ENCODE assay signal across 33 mouse cellular contexts in the genomic region with DNA sequence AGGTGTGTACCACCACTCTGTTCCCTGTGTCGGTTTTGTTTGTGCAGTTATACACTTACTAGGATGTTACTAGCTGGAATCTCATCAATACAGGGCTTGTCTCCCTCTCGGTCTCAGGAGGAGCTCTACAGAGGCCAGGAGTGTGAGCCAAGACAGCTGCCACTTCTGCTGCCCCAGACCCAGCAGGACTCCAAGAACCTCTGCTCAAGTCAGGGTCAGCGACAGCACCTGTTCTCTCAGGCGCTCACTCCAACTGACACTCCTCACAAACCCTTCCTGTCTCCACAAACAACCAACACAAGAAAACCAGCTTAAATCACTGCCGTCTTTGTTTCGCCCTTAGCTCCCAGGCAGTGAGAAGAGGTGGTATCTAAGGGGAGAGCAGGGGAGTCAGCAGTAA. TPM values are rescaled to one million over a fixed set of nuclear protein-coding genes. Genes with fewer than 3 reads are reported as not detected.
DNase-seq lines count a peak whose midpoint lies in the region; ATAC-seq lines count a peak whose summit lies in the region.
"Had no signal": no experiment of that assay in that cellular context is flagged by ENCODE, and none has a peak within 500 bp of the region (broad histone marks: within the 10 kb centered on the region; RNA-seq: fewer than 3 reads in every experiment).

No protein-coding gene starts in this region.

- H3K9me3 ChIP-seq in embryonic facial prominence, embryonic 13.5 days: no peaks in the 10 kb centered on the region
- H3K9me3 ChIP-seq in embryonic facial prominence, embryonic 10.5 days: no peaks in the 10 kb centered on the region
- no peaks in the 10 kb centered on the region for H3K9me3 ChIP-seq in kidney, embryonic 16.5 days (ENCODE audit: low read length)
- H3K9me3 ChIP-seq: embryonic facial prominence, embryonic 12.5 days; embryonic facial prominence, embryonic 15.5 days; forebrain, embryonic 10.5 days; forebrain, embryonic 12.5 days; G1E had no signal

- no peak for ATAC-seq in embryonic facial prominence, embryonic 13.5 days (ENCODE audit: insufficient number of reproducible peaks, insufficient read depth, low FRiP score, low TSS enrichment, low read depth)
- ATAC-seq in kidney, embryonic 16.5 days (ENCODE audit: low FRiP score, low TSS enrichment): no peak
- ATAC-seq: activated CD4-positive, CD25-positive, alpha-beta regulatory T cell, adult 4 months; CD4-positive, CD25-positive, alpha-beta regulatory T cell, adult 4 months; forebrain, embryonic 14.5 days; forebrain, embryonic 16.5 days; Patski had no signal

- no peaks in the 10 kb centered on the region for H3K27me3 ChIP-seq in embryonic facial prominence, embryonic 13.5 days
- H3K27me3 ChIP-seq in embryonic facial prominence, embryonic 10.5 days (replicated peaks; ENCODE audit: low read depth, poor library complexity, severe bottlenecking): no peaks in the 10 kb centered on the region
- no peaks in the 10 kb centered on the region for H3K27me3 ChIP-seq in kidney, embryonic 16.5 days (ENCODE audit: insufficient read depth, low read length)
- H3K27me3 ChIP-seq: CH12.LX; embryonic facial prominence, embryonic 12.5 days; embryonic facial prominence, embryonic 15.5 days; forebrain, embryonic 12.5 days; Patski had no signal

- no peak overlapping the region for H3K4me3 ChIP-seq in embryonic facial prominence, embryonic 13.5 days
- H3K4me3 ChIP-seq in embryonic facial prominence, embryonic 10.5 days: no peak overlapping the region
- no peak overlapping the region for H3K4me3 ChIP-seq in kidney, embryonic 16.5 days (ENCODE audit: low read length)
- H3K4me3 ChIP-seq: embryonic facial prominence, embryonic 12.5 days; embryonic facial prominence, embryonic 15.5 days; erythroblast, embryonic 14.5 days; forebrain, embryonic 10.5 days; forebrain, embryonic 12.5 days had no signal

- no peak for DNase-seq in embryonic facial prominence, embryonic 10.5 days (ENCODE audit: low spot score)
- DNase-seq in gastrocnemius, postnatal 25 days: peak; percentile 44
- DNase-seq in gastrocnemius, adult 18-20 months (ENCODE audit: low spot score): no peak
- DNase-seq in kidney, adult 9 months: peak; percentile 29
- peak; percentile 63 for DNase-seq in skeletal muscle tissue, adult 2 months (ENCODE audit: low read depth, low spot score)
- no peak for DNase-seq in urinary bladder, postnatal 36 days (ENCODE audit: low spot score in 2 of 2)
- DNase-seq: adrenal gland, adult 8-10 months; adrenal gland, postnatal 14 days; adrenal gland, postnatal 36 days; B cell, adult 2 months; cerebellum, adult 11 months; cerebellum, adult 18-20 months; cerebellum, adult 8-10 months; cerebellum, adult 9-11 months; cerebellum, postnatal 14 days; cerebellum, postnatal 36 days; embryo, embryonic 11 days had no signal

- H3K4me2 ChIP-seq in embryonic facial prominence, embryonic 13.5 days: no peak overlapping the region
- no peak overlapping the region for H3K4me2 ChIP-seq in kidney, embryonic 16.5 days (replicated peaks; ENCODE audit: low read depth, low read length)
- H3K4me2 ChIP-seq: embryonic facial prominence, embryonic 12.5 days; embryonic facial prominence, embryonic 15.5 days; forebrain, embryonic 12.5 days had no signal

- peaks cover 25% of the 10 kb centered on the region for H3K36me3 ChIP-seq in embryonic facial prominence, embryonic 13.5 days
- H3K36me3 ChIP-seq in embryonic facial prominence, embryonic 10.5 days (replicated peaks): peaks cover 49% of the 10 kb centered on the region
- 0 out of 2 replicates have a peak, but pooled peaks cover 4% of the 10 kb centered on the region for H3K36me3 ChIP-seq in kidney, embryonic 16.5 days (ENCODE audit: insufficient read depth, low read length)

- peaks cover 14% of the 10 kb centered on the region for H3K4me1 ChIP-seq in embryonic facial prominence, embryonic 13.5 days
- peaks cover 15% of the 10 kb centered on the region for H3K4me1 ChIP-seq in embryonic facial prominence, embryonic 10.5 days
- H3K4me1 ChIP-seq in kidney, embryonic 16.5 days (ENCODE audit: insufficient read depth, low read length): peaks cover 11% of the 10 kb centered on the region; the same call in 1 of the 2 replicates

- H3K9ac ChIP-seq in embryonic facial prominence, embryonic 13.5 days: 0 out of 2 replicates have a peak overlapping the region, but pooled peaks have one; percentile 27
- no peak overlapping the region for H3K9ac ChIP-seq in kidney, embryonic 16.5 days (replicated peaks; ENCODE audit: low read length)
- H3K9ac ChIP-seq: embryonic facial prominence, embryonic 12.5 days; embryonic facial prominence, embryonic 15.5 days; forebrain, embryonic 12.5 days had no signal

- no peak overlapping the region for H3K27ac ChIP-seq in embryonic facial prominence, embryonic 13.5 days
- H3K27ac ChIP-seq in embryonic facial prominence, embryonic 10.5 days (replicated peaks): no peak overlapping the region
- no peak overlapping the region for H3K27ac ChIP-seq in kidney, embryonic 16.5 days (ENCODE audit: low read length)
- H3K27ac ChIP-seq: embryonic facial prominence, embryonic 12.5 days; embryonic facial prominence, embryonic 15.5 days; forebrain, embryonic 10.5 days; forebrain, embryonic 12.5 days had no signal

- WGBS in embryonic facial prominence, embryonic 13.5 days: 84% methylated on average over 6 of the region's 6 CpGs
- 87% methylated on average over 6 of the region's 6 CpGs for WGBS in embryonic facial prominence, embryonic 10.5 days
- WGBS in kidney, embryonic 16.5 days: 83% methylated on average over 6 of the region's 6 CpGs

RNA-seq across cellular contexts. Expression of gene Rab5c, which starts 9.4 kb away (rescaled TPM):
- 21.0 and 28.5 TPM in 2 replicates for polyA plus RNA-seq in embryonic facial prominence, embryonic 13.5 days (2015; fragmentation: Nextera tagmentation; extraction: Ambion mirVana)
- polyA plus RNA-seq in embryonic facial prominence, embryonic 10.5 days (2016; fragmentation: Nextera tagmentation; extraction: Ambion mirVana): 13.0 and 13.1 TPM in 2 replicates
- 10 to 100 TPM; 40.4 to 43.1 TPM for total RNA-seq in gastrocnemius, postnatal 25 days (2021)
- total RNA-seq in gastrocnemius, adult 18-20 months (2021): 10 to 100 TPM; 40.3 to 42.7 TPM
- 41.9 and 47.1 TPM in 2 replicates for polyA plus RNA-seq in kidney, embryonic 16.5 days (2015; fragmentation: Nextera tagmentation; extraction: Ambion mirVana)

RNA-seq across cellular contexts. Expression of gene Hspb9, which starts 15.0 kb away (rescaled TPM):
- polyA plus RNA-seq in embryonic facial prominence, embryonic 13.5 days (2015; fragmentation: Nextera tagmentation; extraction: Ambion mirVana): 0.39 TPM in 1 of 2 replicates, not detected in the other
- 0.56 TPM in 1 of 2 replicates, not detected in the other for polyA plus RNA-seq in embryonic facial prominence, embryonic 10.5 days (2016; fragmentation: Nextera tagmentation; extraction: Ambion mirVana)
- not detected for total RNA-seq in gastrocnemius, postnatal 25 days (2021)
- total RNA-seq in gastrocnemius, adult 18-20 months (2021): not detected
- 0.33 TPM in 1 of 2 replicates, not detected in the other for polyA plus RNA-seq in kidney, embryonic 16.5 days (2015; fragmentation: Nextera tagmentation; extraction: Ambion mirVana)
- total RNA-seq: adrenal gland, adult 18-20 months; adrenal gland, postnatal 14 days; adrenal gland, postnatal 36 days; CH12.LX; common myeloid progenitor, adult 5-6 weeks had no signal
- polyA plus RNA-seq: embryonic facial prominence, embryonic 12.5 days; embryonic facial prominence, embryonic 15.5 days; erythroblast, embryonic 14.5 days; forebrain, embryonic 14.5 days; forebrain, embryonic 16.5 days had no signal

RNA-seq across cellular contexts. Expression of gene Kat2a, which starts 16.3 kb away (rescaled TPM):
- polyA plus RNA-seq in embryonic facial prominence, embryonic 13.5 days (2015; fragmentation: Nextera tagmentation; extraction: Ambion mirVana): 54.9 and 61.0 TPM in 2 replicates
- polyA plus RNA-seq in embryonic facial prominence, embryonic 10.5 days (2016; fragmentation: Nextera tagmentation; extraction: Ambion mirVana): 72.4 and 80.6 TPM in 2 replicates
- total RNA-seq in gastrocnemius, postnatal 25 days (2021): 10 to 100 TPM; 11.7 to 11.8 TPM
- 10 to 100 TPM; 10.1 to 11.1 TPM for total RNA-seq in gastrocnemius, adult 18-20 months (2021)
- 62.4 and 63.7 TPM in 2 replicates for polyA plus RNA-seq in kidney, embryonic 16.5 days (2015; fragmentation: Nextera tagmentation; extraction: Ambion mirVana)

RNA-seq across cellular contexts. Expression of gene Dhx58, which starts 24.5 kb away (rescaled TPM):
- polyA plus RNA-seq in embryonic facial prominence, embryonic 13.5 days (2015; fragmentation: Nextera tagmentation; extraction: Ambion mirVana): 3.4 and 5.2 TPM in 2 replicates
- 3.3 and 3.6 TPM in 2 replicates for polyA plus RNA-seq in embryonic facial prominence, embryonic 10.5 days (2016; fragmentation: Nextera tagmentation; extraction: Ambion mirVana)
- total RNA-seq in gastrocnemius, postnatal 25 days (2021): 1 to 10 TPM in 1 of 2 experiments, under 1 TPM in 1; 0.77 to 1.2 TPM
- total RNA-seq in gastrocnemius, adult 18-20 months (2021): under 1 TPM; 0.16 to 0.21 TPM
- polyA plus RNA-seq in kidney, embryonic 16.5 days (2015; fragmentation: Nextera tagmentation; extraction: Ambion mirVana): 2.6 and 3.2 TPM in 2 replicates

RNA-seq across cellular contexts. Expression of gene Kcnh4, which starts 31.1 kb away (rescaled TPM):
- 0.08 and 0.14 TPM in 2 replicates for polyA plus RNA-seq in embryonic facial prominence, embryonic 13.5 days (2015; fragmentation: Nextera tagmentation; extraction: Ambion mirVana)
- polyA plus RNA-seq in embryonic facial prominence, embryonic 10.5 days (2016; fragmentation: Nextera tagmentation; extraction: Ambion mirVana): 0.64 and 0.71 TPM in 2 replicates
- total RNA-seq in gastrocnemius, postnatal 25 days (2021): not detected
- not detected for total RNA-seq in gastrocnemius, adult 18-20 months (2021)
- not detected in 2 replicates for polyA plus RNA-seq in kidney, embryonic 16.5 days (2015; fragmentation: Nextera tagmentation; extraction: Ambion mirVana)
- total RNA-seq: common myeloid progenitor, adult 5-6 weeks; G1E had no signal
- polyA plus RNA-seq: CD4-positive, CD25-positive, alpha-beta regulatory T cell, adult 4 months; erythroblast, embryonic 14.5 days; G1E had no signal

Comparison
In these comparisons a context has a peak if more than half of its experiments do, and no peak if none do; other contexts are left out.
1. DNase-seq: peak in gastrocnemius, postnatal 25 days (single experiment), kidney, adult 9 months (single experiment) and skeletal muscle tissue, adult 2 months (single experiment); none in embryonic facial prominence, embryonic 10.5 days (single experiment), gastrocnemius, adult 18-20 months (single experiment) and urinary bladder, postnatal 36 days (0 of 2).